Comparison of ENCODE assay signal across 8 mouse cellular contexts in genomic region chr17:34898706-34899052, GRCm38 (mm10). TPM values are rescaled to one million over a fixed set of nuclear protein-coding genes. Genes with fewer than 3 reads are reported as not detected.
DNase-seq lines count a peak whose midpoint lies in the region; ATAC-seq lines count a peak whose summit lies in the region.

No protein-coding gene starts in this region.

- peak overlapping the region; percentile 94 for H3K27ac ChIP-seq in intestine, embryonic 16.5 days (ENCODE audit: low read length)
- peak overlapping the region; percentile 97 for H3K27ac ChIP-seq in midbrain, embryonic 16.5 days (ENCODE audit: low read length)

- no peaks in the 10 kb centered on the region for H3K27me3 ChIP-seq in intestine, embryonic 16.5 days (replicated peaks; ENCODE audit: control insufficient read depth, insufficient read depth, low read length)
- no peaks in the 10 kb centered on the region for H3K27me3 ChIP-seq in midbrain, embryonic 16.5 days (ENCODE audit: control insufficient read depth, insufficient read depth, low read depth, low read length)

- peak overlapping the region; percentile 99 for H3K9ac ChIP-seq in intestine, embryonic 16.5 days (ENCODE audit: low read depth, low read length)
- peak overlapping the region; percentile 95 for H3K9ac ChIP-seq in midbrain, embryonic 16.5 days (ENCODE audit: low read depth, low read length)

- peak overlapping the region; percentile 83; the same call in 1 of the 2 replicates for H3K4me2 ChIP-seq in intestine, embryonic 16.5 days (ENCODE audit: low read depth, low read length)
- peak overlapping the region; percentile 93 for H3K4me2 ChIP-seq in midbrain, embryonic 16.5 days (ENCODE audit: low read length)

- peak; percentile 27 to 54 for DNase-seq in adrenal gland, postnatal 36 days
- no peak for DNase-seq in adrenal gland, adult 18-20 months (ENCODE audit: low spot score in 2 of 2)
- DNase-seq in right cerebral cortex, postnatal 4 days = peak; percentile 60
- DNase-seq in right cerebral cortex, adult 18-20 months = no peak
- no peak for DNase-seq in urinary bladder, postnatal 25 days (ENCODE audit: low spot score)
- DNase-seq in left cerebral cortex, adult 9 months (ENCODE audit: low spot score in 2 of 2) = no peak

- H3K4me3 ChIP-seq in intestine, embryonic 16.5 days (ENCODE audit: low read length) = peak overlapping the region; percentile 94
- peak overlapping the region; percentile 93 for H3K4me3 ChIP-seq in midbrain, embryonic 16.5 days (ENCODE audit: low read depth, low read length)

- peaks cover 25% of the 10 kb centered on the region for H3K4me1 ChIP-seq in intestine, embryonic 16.5 days (ENCODE audit: control insufficient read depth, insufficient read depth, low read length)
- H3K4me1 ChIP-seq in midbrain, embryonic 16.5 days (ENCODE audit: control insufficient read depth, insufficient read depth, low read length) = peaks cover 38% of the 10 kb centered on the region

- no peak for ATAC-seq in intestine, embryonic 16.5 days
- ATAC-seq in midbrain, embryonic 16.5 days = no peak

- H3K36me3 ChIP-seq in intestine, embryonic 16.5 days (ENCODE audit: control insufficient read depth, insufficient read depth, low read length) = peaks cover 19% of the 10 kb centered on the region
- peaks cover 9% of the 10 kb centered on the region for H3K36me3 ChIP-seq in midbrain, embryonic 16.5 days (ENCODE audit: control insufficient read depth, insufficient read depth, low read length)

- no peaks in the 10 kb centered on the region for H3K9me3 ChIP-seq in intestine, embryonic 16.5 days (ENCODE audit: control insufficient read depth, low read length)
- H3K9me3 ChIP-seq in midbrain, embryonic 16.5 days (replicated peaks; ENCODE audit: control insufficient read depth, low read length, poor library complexity, severe bottlenecking) = no peaks in the 10 kb centered on the region

- 1% methylated on average over 14 of the region's 47 CpGs for WGBS in intestine, embryonic 16.5 days
- WGBS in midbrain, embryonic 16.5 days = 2% methylated on average over 12 of the region's 47 CpGs

RNA-seq across cellular contexts. Expression of gene Ehmt2, which starts 0.4 kb away (rescaled TPM):
- total RNA-seq in adrenal gland, postnatal 36 days (2021) = 100 to 1,000 TPM; 124 to 143 TPM
- total RNA-seq in adrenal gland, adult 18-20 months (2021) = 100 to 1,000 TPM; 101 to 144 TPM
- polyA plus RNA-seq in intestine, embryonic 16.5 days (2015; fragmentation: Nextera tagmentation; extraction: Ambion mirVana) = 59.8 and 61.9 TPM in 2 replicates
- polyA plus RNA-seq in midbrain, embryonic 16.5 days (2015; fragmentation: Nextera tagmentation; extraction: Ambion mirVana) = 99.8 and 102 TPM in 2 replicates

RNA-seq across cellular contexts. Expression of gene C2, which starts 0.6 kb away (rescaled TPM):
- 100 to 1,000 TPM in 1 of 2 experiments, 10 to 100 TPM in 1; 85.2 to 119 TPM for total RNA-seq in adrenal gland, postnatal 36 days (2021)
- total RNA-seq in adrenal gland, adult 18-20 months (2021) = 10 to 100 TPM; 88.3 to 89.2 TPM
- 26.5 and 36.0 TPM in 2 replicates for polyA plus RNA-seq in intestine, embryonic 16.5 days (2015; fragmentation: Nextera tagmentation; extraction: Ambion mirVana)
- polyA plus RNA-seq in midbrain, embryonic 16.5 days (2015; fragmentation: Nextera tagmentation; extraction: Ambion mirVana) = 1.6 and 2.4 TPM in 2 replicates

RNA-seq across cellular contexts. Expression of gene Slc44a4, which starts 15.6 kb away (rescaled TPM):
- total RNA-seq in adrenal gland, postnatal 36 days (2021) = 1 to 10 TPM in 1 of 2 experiments, under 1 TPM in 1; 0.83 to 1.7 TPM
- total RNA-seq in adrenal gland, adult 18-20 months (2021) = under 1 TPM; 0.30 to 0.51 TPM
- 108 and 134 TPM in 2 replicates for polyA plus RNA-seq in intestine, embryonic 16.5 days (2015; fragmentation: Nextera tagmentation; extraction: Ambion mirVana)
- 0.09 TPM in 1 of 2 replicates, not detected in the other for polyA plus RNA-seq in midbrain, embryonic 16.5 days (2015; fragmentation: Nextera tagmentation; extraction: Ambion mirVana)

RNA-seq across cellular contexts. Expression of gene Gm20547, which starts 16.8 kb away (rescaled TPM):
- total RNA-seq in adrenal gland, postnatal 36 days (2021) = not detected
- under 1 TPM in 1 of 2 experiments, not detected in 1; 0.19 TPM for total RNA-seq in adrenal gland, adult 18-20 months (2021)
- polyA plus RNA-seq in intestine, embryonic 16.5 days (2015; fragmentation: Nextera tagmentation; extraction: Ambion mirVana) = not detected in 2 replicates
- polyA plus RNA-seq in midbrain, embryonic 16.5 days (2015; fragmentation: Nextera tagmentation; extraction: Ambion mirVana) = 0.16 TPM in 1 of 2 replicates, not detected in the other

RNA-seq across cellular contexts. Expression of gene Zbtb12, which starts 19.4 kb away (rescaled TPM):
- 10 to 100 TPM; 10.4 to 17.4 TPM for total RNA-seq in adrenal gland, postnatal 36 days (2021)
- 10 to 100 TPM in 1 of 2 experiments, 1 to 10 TPM in 1; 9.9 to 12.4 TPM for total RNA-seq in adrenal gland, adult 18-20 months (2021)
- polyA plus RNA-seq in intestine, embryonic 16.5 days (2015; fragmentation: Nextera tagmentation; extraction: Ambion mirVana) = 1.5 and 1.7 TPM in 2 replicates
- polyA plus RNA-seq in midbrain, embryonic 16.5 days (2015; fragmentation: Nextera tagmentation; extraction: Ambion mirVana) = 12.4 and 13.1 TPM in 2 replicates

Comparison
In these comparisons a context has a peak if more than half of its experiments do, and no peak if none do; other contexts are left out.
1. DNase-seq: peak in adrenal gland, postnatal 36 days (2 of 2) and right cerebral cortex, postnatal 4 days (single experiment); none in adrenal gland, adult 18-20 months (0 of 2), right cerebral cortex, adult 18-20 months (single experiment), urinary bladder, postnatal 25 days (single experiment) and left cerebral cortex, adult 9 months (0 of 2).